ENCODE assay signal across 20 mouse cellular contexts in genomic region chr5:113351768-113352167, GRCm38 (mm10). TPM values are rescaled to one million over a fixed set of nuclear protein-coding genes. Genes with fewer than 3 reads are reported as not detected.
DNase-seq lines count a peak whose midpoint lies in the region; ATAC-seq lines count a peak whose summit lies in the region.
"Had no signal": no experiment of that assay in that cellular context is flagged by ENCODE, and none has a peak within 500 bp of the region (broad histone marks: within the 10 kb centered on the region; RNA-seq: fewer than 3 reads in every experiment).

No protein-coding gene starts in this region.

- H3K4me1 ChIP-seq in neural tube, embryonic 12.5 days: peaks cover 37% of the 10 kb centered on the region
- H3K4me1 ChIP-seq in neural tube, embryonic 15.5 days: peaks cover 31% of the 10 kb centered on the region
- H3K4me1 ChIP-seq in hindbrain, embryonic 15.5 days (replicated peaks): peaks cover 42% of the 10 kb centered on the region
- H3K4me1 ChIP-seq: heart, embryonic 15.5 days; stomach, embryonic 15.5 days had no signal

- no peak overlapping the region for H3K4me3 ChIP-seq in neural tube, embryonic 12.5 days
- H3K4me3 ChIP-seq in neural tube, embryonic 15.5 days (replicated peaks): no peak overlapping the region
- no peak overlapping the region for H3K4me3 ChIP-seq in hindbrain, embryonic 15.5 days
- H3K4me3 ChIP-seq: embryonic facial prominence, embryonic 12.5 days; heart, embryonic 15.5 days; limb, embryonic 12.5 days; stomach, embryonic 15.5 days had no signal

- H3K27ac ChIP-seq in neural tube, embryonic 12.5 days: no peak overlapping the region
- H3K27ac ChIP-seq in neural tube, embryonic 15.5 days (replicated peaks): no peak overlapping the region
- H3K27ac ChIP-seq in hindbrain, embryonic 15.5 days (replicated peaks): no peak overlapping the region
- H3K27ac ChIP-seq: embryonic facial prominence, embryonic 12.5 days; heart, embryonic 15.5 days; limb, embryonic 12.5 days; stomach, embryonic 15.5 days had no signal

- no peak for ATAC-seq in frontal cortex, adult (ENCODE audit: low TSS enrichment)
- ATAC-seq in neural tube, embryonic 12.5 days (ENCODE audit: low FRiP score, low read depth): peak; percentile 29; the same call in 1 of the 2 replicates
- ATAC-seq in neural tube, embryonic 15.5 days (ENCODE audit: low FRiP score): no peak
- peak; percentile 68 for ATAC-seq in hindbrain, embryonic 15.5 days (ENCODE audit: low FRiP score, low read depth)

- intact Hi-C loops in heart, postnatal 36 days (cut with DNase I): no loop called here

- H3K9ac ChIP-seq in neural tube, embryonic 12.5 days: no peak overlapping the region
- H3K9ac ChIP-seq in neural tube, embryonic 15.5 days (replicated peaks): no peak overlapping the region
- H3K9ac ChIP-seq in hindbrain, embryonic 15.5 days: no peak overlapping the region
- H3K9ac ChIP-seq: embryonic facial prominence, embryonic 12.5 days; heart, embryonic 15.5 days; limb, embryonic 12.5 days; stomach, embryonic 15.5 days had no signal

- H3K36me3 ChIP-seq in neural tube, embryonic 12.5 days: no peaks in the 10 kb centered on the region
- no peaks in the 10 kb centered on the region for H3K36me3 ChIP-seq in neural tube, embryonic 15.5 days
- H3K36me3 ChIP-seq in hindbrain, embryonic 15.5 days: no peaks in the 10 kb centered on the region
- H3K36me3 ChIP-seq: embryonic facial prominence, embryonic 12.5 days; heart, embryonic 15.5 days; limb, embryonic 12.5 days; stomach, embryonic 15.5 days had no signal

- H3K27me3 ChIP-seq in neural tube, embryonic 12.5 days (replicated peaks): peaks cover 38% of the 10 kb centered on the region
- peaks cover 36% of the 10 kb centered on the region for H3K27me3 ChIP-seq in neural tube, embryonic 15.5 days (replicated peaks)
- peaks cover 33% of the 10 kb centered on the region for H3K27me3 ChIP-seq in hindbrain, embryonic 15.5 days

- DNase-seq in frontal cortex, postnatal 10 days (ENCODE audit: low spot score in 2 of 2): peak; percentile 29 to 65
- DNase-seq in mesoderm, embryonic 11.5 days (ENCODE audit: low read depth, low spot score): peak; percentile 60
- no peak for DNase-seq in MN1 (ENCODE audit: low spot score)
- DNase-seq in heart, postnatal 36 days: no peak
- DNase-seq: cerebellum, adult 9-10 months; kidney, postnatal 25 days had no signal

- WGBS in neural tube, embryonic 12.5 days: 38% methylated on average over 3 of the region's 3 CpGs
- 22% methylated on average over 3 of the region's 3 CpGs for WGBS in neural tube, embryonic 15.5 days
- WGBS in hindbrain, embryonic 15.5 days: 40% methylated on average over 3 of the region's 3 CpGs

- no peaks in the 10 kb centered on the region for H3K9me3 ChIP-seq in neural tube, embryonic 12.5 days
- H3K9me3 ChIP-seq in neural tube, embryonic 15.5 days (replicated peaks): no peaks in the 10 kb centered on the region
- no peaks in the 10 kb centered on the region for H3K9me3 ChIP-seq in hindbrain, embryonic 15.5 days
- H3K9me3 ChIP-seq: embryonic facial prominence, embryonic 12.5 days; heart, embryonic 15.5 days; limb, embryonic 12.5 days; stomach, embryonic 15.5 days had no signal

- H3K4me2 ChIP-seq in neural tube, embryonic 12.5 days (replicated peaks): 0 out of 2 replicates have a peak overlapping the region, but pooled peaks have one; percentile 2
- H3K4me2 ChIP-seq in neural tube, embryonic 15.5 days: no peak overlapping the region
- H3K4me2 ChIP-seq in hindbrain, embryonic 15.5 days: 0 out of 2 replicates have a peak overlapping the region, but pooled peaks have one; percentile 5
- H3K4me2 ChIP-seq: embryonic facial prominence, embryonic 12.5 days; heart, embryonic 15.5 days; limb, embryonic 12.5 days; stomach, embryonic 15.5 days had no signal

RNA-seq across cellular contexts. Expression of gene Aym1, which starts 5.3 kb away (rescaled TPM):
- not detected in 2 replicates for polyA plus RNA-seq in neural tube, embryonic 12.5 days (2016; fragmentation: Nextera tagmentation; extraction: Ambion mirVana)
- not detected in 2 replicates for polyA plus RNA-seq in neural tube, embryonic 15.5 days (2015; fragmentation: Nextera tagmentation; extraction: Ambion mirVana)
- polyA plus RNA-seq in hindbrain, embryonic 15.5 days (2015; fragmentation: Nextera tagmentation; extraction: Ambion mirVana): not detected in 2 replicates
- not detected for total RNA-seq in heart, postnatal 36 days (2021)
- total RNA-seq: gastrocnemius, postnatal 4 days; megakaryocyte, adult 5-6 weeks; neutrophil, adult 5-6 weeks had no signal
- polyA plus RNA-seq: embryonic facial prominence, embryonic 12.5 days; heart, embryonic 15.5 days; intestine, embryonic 14.5 days; limb, embryonic 12.5 days; liver, embryonic 16.5 days; stomach, embryonic 15.5 days; urinary bladder, adult 2 months had no signal

RNA-seq across cellular contexts. Expression of gene Sgsm1, which starts 41.2 kb away (rescaled TPM):
- polyA plus RNA-seq in neural tube, embryonic 12.5 days (2016; fragmentation: Nextera tagmentation; extraction: Ambion mirVana): 12.8 and 13.9 TPM in 2 replicates
- polyA plus RNA-seq in neural tube, embryonic 15.5 days (2015; fragmentation: Nextera tagmentation; extraction: Ambion mirVana): 16.8 and 20.0 TPM in 2 replicates
- polyA plus RNA-seq in hindbrain, embryonic 15.5 days (2015; fragmentation: Nextera tagmentation; extraction: Ambion mirVana): 20.6 and 21.1 TPM in 2 replicates
- under 1 TPM; 0.44 to 0.60 TPM for total RNA-seq in heart, postnatal 36 days (2021)
- total RNA-seq: megakaryocyte, adult 5-6 weeks; neutrophil, adult 5-6 weeks had no signal

Comparison
In these comparisons a context has a peak if more than half of its experiments do, and no peak if none do; other contexts are left out.
1. ATAC-seq: peak in neural tube, embryonic 12.5 days (single experiment) and hindbrain, embryonic 15.5 days (single experiment); none in frontal cortex, adult (single experiment) and neural tube, embryonic 15.5 days (single experiment).
2. DNase-seq: peak in frontal cortex, postnatal 10 days (2 of 2) and mesoderm, embryonic 11.5 days (single experiment); none in MN1 (single experiment) and heart, postnatal 36 days (0 of 2).